Mouse (Mus musculus) forebrain, embryonic 16.5 days (tissue): ENCODE results near the gene Dcp1a. TPM values are rescaled to one million over a fixed set of nuclear protein-coding genes. Genes with fewer than 3 reads are reported as not detected.

Experiments used
- microRNA-seq: library from miRNA; unstranded; fragments of <30 nt; microRNA quantifications from one replicate; pipeline ENCODE4, GENCODE M21; 2017
- polyA plus RNA-seq: library from polyadenylated mRNA; unstranded; fragments of >200 nt; fragmentation: Nextera tagmentation; extraction: Ambion mirVana; gene quantifications from 2 replicates; pipeline ENCODE4 v1.2.1, GENCODE M21; 2015

Gene Dcp1a
- polyA plus RNA-seq, 1 experiment from 2014 or later: 23.1 TPM

Small RNA genes within 50 kb of the gene (microRNA-seq; reads per million reads assigned to microRNA genes)
- 4.4 reads per million, percentile 19 among the genes with 10 or more reads in this experiment for gene Mir3076

Other genes with a start within 250 kb of the Dcp1a start
- gene Cacna1d, start 11.9 kb downstream of the Dcp1a start, polyA plus RNA-seq: 6.2 and 9.5 TPM in 2 replicates
- 334 and 346 TPM in 2 replicates for gene Tkt, start 68.8 kb downstream of the Dcp1a start, polyA plus RNA-seq
- gene Prkcd, start 146.7 kb downstream of the Dcp1a start, polyA plus RNA-seq: 27.9 and 34.6 TPM in 2 replicates
- gene Rft1, start 174.8 kb downstream of the Dcp1a start, polyA plus RNA-seq: 7.2 and 8.5 TPM in 2 replicates
- 19.9 and 21.9 TPM in 2 replicates for gene Sfmbt1, start 235.3 kb downstream of the Dcp1a start, polyA plus RNA-seq